Mouse (Mus musculus): Measurements from ENCODE around the gene Rbm12.
A peak's percentile ranks its signal among the peaks of the same experiment; 100 is the strongest.

Rbm12 gene

DNA sequence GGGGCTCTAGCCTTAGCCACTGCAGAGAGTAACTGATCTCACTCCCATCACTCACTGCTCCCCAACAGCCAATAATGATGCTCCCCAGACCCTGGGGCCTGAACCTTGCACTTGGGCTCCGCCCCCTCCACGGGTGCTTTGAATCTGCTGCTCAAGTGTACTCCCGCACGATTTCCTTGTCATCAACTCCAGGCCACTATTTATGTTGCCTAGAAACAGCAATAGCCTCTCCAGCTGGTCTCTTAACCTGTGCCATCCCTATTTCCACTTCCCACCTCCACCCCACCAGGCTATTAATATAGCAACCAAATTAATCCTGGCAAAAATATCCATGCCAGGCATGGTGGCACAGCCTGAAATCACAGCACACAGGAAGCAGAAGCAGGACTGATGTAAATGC, 32.1 kb downstream of the Rbm12 start:
- no peak for DNase-seq (ENCODE audit: low read depth, low spot score)

DNA sequence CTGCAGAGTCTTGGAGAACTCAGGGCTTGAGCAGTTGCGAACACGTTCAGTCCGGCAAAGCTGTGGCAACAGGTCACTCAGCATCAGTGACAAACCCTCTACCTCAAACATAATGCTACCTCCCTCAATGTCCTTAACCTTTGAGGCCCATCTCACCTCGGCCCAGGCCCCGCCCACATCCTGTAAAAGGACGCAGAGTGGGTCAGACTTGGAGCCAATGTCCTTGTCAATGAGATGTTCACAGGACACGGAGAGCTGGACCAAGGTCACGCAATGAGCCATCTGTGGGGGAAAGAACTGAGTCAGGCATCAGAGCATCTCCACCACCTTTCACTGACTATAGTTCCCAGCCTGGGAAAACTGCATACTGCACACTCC, 32.6 kb downstream of the Rbm12 start:
- no peak for DNase-seq (ENCODE audit: low read depth, low spot score)

DNA sequence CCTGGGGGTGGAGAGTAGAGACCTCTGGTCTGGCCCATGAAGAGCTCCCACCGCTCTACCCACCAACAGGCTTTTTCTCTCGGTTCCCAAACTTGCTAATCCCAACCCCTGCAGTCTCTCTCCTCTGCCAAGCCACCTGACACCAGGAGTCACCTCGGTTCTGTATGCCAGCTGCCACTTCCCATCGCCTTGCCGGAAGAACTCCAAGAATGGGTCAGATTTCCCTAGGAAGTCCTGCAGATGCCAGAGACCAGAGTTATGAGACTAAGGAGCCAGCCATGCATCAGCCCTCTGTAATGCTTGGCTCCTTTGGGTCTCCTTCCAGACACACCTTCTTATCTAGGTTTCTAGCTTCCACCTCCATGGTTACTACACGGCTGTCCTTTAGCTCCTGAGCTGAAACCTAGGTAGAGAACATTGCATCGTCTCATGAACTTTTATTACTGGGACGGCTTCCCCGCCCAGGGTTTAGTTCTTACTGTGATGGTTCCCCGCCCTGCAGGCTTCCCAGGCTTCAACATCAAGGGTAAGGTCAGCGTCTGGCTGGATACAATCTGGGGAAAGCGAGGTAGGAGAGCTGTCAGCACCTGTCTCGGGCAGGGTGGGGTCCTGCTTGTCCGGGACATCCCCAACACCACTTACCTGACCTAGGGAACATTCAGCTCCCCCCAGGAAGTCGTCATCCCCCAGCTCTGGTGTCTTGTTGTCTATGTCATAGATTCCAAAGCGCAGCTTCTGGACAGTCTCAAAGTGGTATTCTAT, 33.2 kb downstream of the Rbm12 start:
- no peak for DNase-seq (ENCODE audit: low read depth, low spot score)

DNA sequence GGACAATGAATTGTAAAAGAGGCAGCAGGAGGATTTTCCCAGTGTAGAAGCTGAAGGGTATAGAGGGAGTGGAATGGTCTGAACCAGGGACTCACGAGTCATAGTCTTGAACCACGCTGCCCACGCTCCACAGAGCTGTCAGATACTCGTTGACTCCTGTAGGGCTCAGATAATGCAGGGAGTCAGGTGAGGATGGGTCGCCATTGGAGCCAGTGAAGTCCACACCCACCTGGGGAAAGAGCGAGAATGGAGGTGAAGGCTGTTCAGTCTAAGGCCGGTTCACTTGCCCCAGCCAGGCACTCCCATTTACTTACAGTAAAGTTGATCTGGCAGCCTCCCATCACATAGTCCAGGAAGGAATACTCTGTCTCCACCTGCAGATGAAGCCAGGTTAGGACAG, 34.3 kb downstream of the Rbm12 start:
- no peak for DNase-seq (ENCODE audit: low read depth, low spot score)

DNA sequence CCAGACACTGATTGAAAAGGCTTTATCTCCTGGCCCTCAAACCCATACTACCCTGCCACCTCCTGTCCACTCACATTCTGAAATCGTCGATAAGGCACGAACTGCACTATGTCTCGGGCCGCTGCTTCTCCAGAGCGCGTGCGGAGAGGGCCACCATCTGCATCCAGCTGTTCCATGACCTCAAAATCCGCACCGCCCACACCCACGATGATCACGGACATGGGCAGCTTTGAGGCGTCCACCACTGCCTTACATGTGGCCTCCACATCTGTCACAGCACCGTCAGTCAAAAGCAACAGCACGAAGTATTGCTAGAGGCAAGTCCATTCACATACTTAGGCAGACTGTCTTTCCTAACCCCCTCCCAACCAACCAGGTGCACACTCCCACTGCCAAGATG, 38.1 kb downstream of the Rbm12 start:
- no peak for DNase-seq (ENCODE audit: low read depth, low spot score)

DNA sequence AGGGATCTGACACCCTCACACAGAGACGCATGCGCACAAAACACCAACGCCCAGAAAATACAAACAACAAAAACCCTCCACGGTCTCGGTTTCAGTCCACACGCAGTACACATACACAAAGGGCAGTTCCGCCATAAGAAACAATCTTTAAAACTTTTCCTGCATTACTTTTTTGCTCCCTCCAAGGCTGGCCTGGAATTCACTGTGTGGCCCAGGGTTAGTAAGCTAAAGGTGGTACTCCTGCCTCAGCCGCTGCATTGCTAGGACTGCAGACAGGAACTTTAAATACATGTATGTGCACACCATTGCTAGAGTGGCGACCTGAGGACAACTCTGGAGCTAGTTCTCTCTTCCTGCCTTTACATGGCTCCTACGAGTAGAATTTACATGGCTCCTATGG, 40.5 kb downstream of the Rbm12 start:
- DNase-seq (ENCODE audit: low read depth, low spot score) = no peak

DNA sequence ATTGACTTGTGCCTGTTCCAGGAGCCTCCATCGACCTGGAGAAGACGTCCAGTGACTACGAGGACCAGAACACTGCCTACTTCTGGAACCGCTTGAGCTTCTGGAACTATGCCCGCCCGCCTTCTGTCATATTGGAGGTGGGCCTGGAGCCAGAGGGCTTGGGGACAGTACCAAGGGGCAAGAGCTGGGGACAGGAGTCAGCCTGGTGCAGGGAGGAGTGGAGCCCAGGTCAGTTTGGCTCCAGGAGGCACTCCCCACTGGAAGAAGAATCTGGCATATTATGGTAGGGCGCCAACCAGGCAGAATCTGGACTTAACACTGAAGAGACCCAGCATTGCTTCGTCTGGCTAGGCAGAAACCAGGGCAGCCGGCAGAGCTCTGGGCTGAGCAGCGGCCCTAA, 43.9 kb downstream of the Rbm12 start:
- DNase-seq (ENCODE audit: low read depth, low spot score) = no peak

DNA sequence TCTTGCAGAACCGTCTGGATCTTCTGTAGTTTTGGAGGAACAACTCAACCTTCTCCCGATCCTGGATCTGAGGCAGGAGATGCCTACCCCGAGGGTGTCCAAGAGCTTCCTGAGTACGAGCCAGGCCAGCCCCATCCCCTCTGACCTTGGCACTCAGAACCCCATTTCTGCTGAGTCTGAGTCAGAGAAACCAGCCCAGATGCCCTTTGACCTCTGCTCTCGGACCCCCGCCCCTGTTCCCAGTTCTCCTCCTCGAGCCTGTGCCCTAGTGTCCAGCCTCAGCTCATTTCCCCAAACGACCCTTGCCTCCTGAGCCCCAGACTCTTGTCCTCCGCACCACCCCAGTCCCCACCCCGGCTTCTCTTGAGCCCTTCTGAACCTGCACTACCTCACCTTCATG, 45.7 kb downstream of the Rbm12 start:
- DNase-seq (ENCODE audit: low read depth, low spot score) = no peak

DNA sequence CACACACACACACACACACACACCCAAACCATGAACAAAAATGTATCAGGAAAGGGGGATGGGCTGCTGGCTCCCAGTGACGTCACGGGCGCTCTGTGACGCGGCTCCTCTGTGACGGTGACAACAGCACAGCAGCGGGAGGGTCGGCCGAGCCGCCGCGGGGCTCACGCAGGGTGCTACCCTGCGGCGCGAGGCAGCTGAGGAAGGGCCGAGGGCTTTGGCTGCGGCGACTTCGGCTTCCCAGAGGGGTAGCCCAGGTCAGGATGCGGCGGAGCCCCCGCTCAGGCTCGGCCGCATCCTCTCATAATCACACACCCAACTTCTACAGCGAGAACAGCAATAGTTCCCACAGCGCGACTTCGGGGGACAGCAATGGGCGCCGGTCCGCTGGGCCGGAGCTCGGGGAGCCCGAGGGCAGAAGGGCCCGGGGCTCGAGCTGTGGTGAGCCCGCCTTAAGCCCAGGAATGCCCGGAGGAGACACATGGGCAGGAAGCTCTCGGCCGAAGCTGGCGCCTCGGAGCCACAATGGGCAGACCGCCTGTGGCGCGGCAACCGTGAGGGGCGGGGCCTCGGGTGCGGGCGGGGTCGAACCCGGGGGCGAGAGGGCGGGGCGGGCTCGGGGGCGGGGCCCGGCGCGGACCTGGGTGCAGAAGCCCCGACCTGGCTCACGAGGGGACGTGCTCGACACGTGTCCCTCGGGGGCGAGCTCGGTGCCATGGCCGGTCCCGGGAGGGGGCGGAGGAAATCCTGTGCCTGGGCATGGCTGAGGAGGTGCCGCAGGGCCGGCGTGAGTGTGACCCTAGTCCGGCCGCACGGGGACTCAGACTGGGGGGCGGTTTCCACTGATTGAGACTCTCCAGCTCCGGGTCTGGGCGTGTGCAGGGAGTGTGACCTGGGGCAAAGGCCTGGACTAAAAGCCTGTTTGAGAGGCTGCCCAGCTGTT, 46.4 kb downstream of the Rbm12 start, which contains the start of gene Spag4:
Spag4 (plus strand) TSS at position 77 of the 943 bp plus-strand sequence.
- DNase-seq (ENCODE audit: low read depth, low spot score) = peak; percentile 86

DNA sequence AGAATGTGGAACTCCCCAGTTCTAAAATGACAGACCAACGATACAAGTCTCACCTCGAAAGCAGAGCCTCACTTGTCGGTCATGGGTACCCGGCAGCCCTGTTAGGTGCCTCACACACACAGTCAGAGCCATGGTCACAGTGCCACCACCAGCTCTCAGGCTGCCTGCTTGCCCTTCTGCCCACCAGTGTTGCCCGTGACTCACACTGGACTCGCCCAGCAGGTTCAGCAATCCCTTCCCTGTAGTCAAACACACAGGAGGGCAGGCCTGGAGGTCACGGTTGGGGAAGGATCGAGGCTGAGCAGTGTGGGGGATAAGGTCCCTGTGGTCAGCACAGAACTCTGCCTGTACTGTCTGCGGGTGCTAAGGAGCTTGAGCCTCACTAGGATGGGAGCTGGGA, 59.0 kb downstream of the Rbm12 start, which contains the start of gene Fer1l4:
Fer1l4 (minus strand) TSS at position 132 of the 400 bp plus-strand sequence.
- DNase-seq (ENCODE audit: low read depth, low spot score) = no peak

DNA sequence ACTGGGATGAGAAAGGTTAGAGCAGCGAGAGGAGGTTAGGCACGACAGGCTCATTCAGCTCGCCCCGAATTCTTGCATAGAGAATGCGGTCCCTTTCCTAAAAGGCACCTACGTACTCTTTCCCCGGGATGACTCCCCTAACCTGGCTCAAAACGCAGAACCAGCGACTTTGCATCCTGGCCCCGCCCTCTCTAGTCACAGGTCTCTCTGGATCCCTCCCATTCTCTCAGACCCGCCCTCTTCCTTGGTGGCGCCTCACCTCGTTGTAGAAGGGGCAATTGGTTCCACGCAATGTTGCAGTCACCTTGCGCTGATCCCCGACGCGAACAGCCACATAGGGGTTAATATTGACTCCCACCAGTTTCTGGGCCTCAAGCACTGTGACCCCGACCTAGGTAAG, 63.8 kb downstream of the Rbm12 start:
- peak; percentile 43 for DNase-seq (ENCODE audit: low read depth, low spot score)

DNA sequence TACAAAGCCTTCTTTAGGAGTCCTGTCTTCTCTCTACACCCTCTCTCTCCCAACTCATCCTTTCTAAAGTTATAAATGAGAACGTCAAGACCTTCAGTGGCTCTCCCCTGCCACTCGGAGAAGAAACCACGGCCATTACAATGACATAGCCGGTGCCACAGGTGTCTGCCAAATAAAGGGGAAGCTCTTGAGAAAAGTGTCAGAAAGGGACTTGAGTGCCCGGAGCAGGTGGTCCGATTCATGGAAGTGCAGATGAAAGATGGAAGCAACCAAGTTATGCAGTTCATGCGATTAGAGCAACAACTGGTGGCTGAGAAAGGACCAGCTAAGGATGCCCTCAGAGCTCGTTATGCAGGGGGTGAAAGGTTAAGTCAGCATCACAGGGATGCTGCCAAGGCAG, 68.9 kb downstream of the Rbm12 start:
- no peak for DNase-seq (ENCODE audit: low read depth, low spot score)

All from CD4-positive helper T cell, adult 2 months (primary cell).